Mouse (Mus musculus) hematopoietic multipotent progenitor cell, adult 10-12 weeks (in vitro differentiated cells): Measurements from ENCODE around the gene Scfd1. TPM values are rescaled to one million over a fixed set of nuclear protein-coding genes. Genes with fewer than 3 reads are reported as not detected.

ENCODE experiments used
- polyA plus RNA-seq: library from polyadenylated mRNA; stranded (reverse); fragments of >175 nt; gene quantifications from 2 replicates; pipeline ENCODE4 v1.2.3, GENCODE M21; 2012; ENCODE audit warnings: low replicate concordance

Scfd1 gene
- 0.55 and 2.7 TPM in 2 replicates for polyA plus RNA-seq

GRCm38 (mm10) chr12:51377003-51377887 lies at the start of gene Scfd1:
Gene Scfd1 (plus strand): TSS chr12:51377510.

GRCm38 (mm10) chr12:51347988-51348697 lies 29.2 kb upstream of the Scfd1 start, which contains the start of gene G2e3:
Gene G2e3 (plus strand): TSS chr12:51348061.

Other genes with a start within 250 kb of the Scfd1 start
- gene G2e3, start 29.4 kb upstream of the Scfd1 start, polyA plus RNA-seq = 1.2 and 1.9 TPM in 2 replicates
- gene Coch, start 215.8 kb downstream of the Scfd1 start, polyA plus RNA-seq = 0.77 and 4.0 TPM in 2 replicates